Mouse (Mus musculus): ENCODE measurements around the gene Popdc3. TPM values are rescaled to one million over a fixed set of nuclear protein-coding genes. Genes with fewer than 3 reads are reported as not detected.

The Popdc3 gene
- total and polyA plus RNA-seq, 3 experiments, result not detected

GRCm38 (mm10) chr10:45216676-45217075 lies 38.8 kb downstream of the Popdc3 start:
- no peak for DNase-seq (ENCODE audit: low read depth, low spot score)
- no peaks in the 10 kb centered on the region for H3K9me3 ChIP-seq (replicated peaks; ENCODE audit: insufficient read depth, low read length)
- no peaks in the 10 kb centered on the region for H3K79me2 ChIP-seq (ENCODE audit: control insufficient read depth, insufficient read depth, low read length, poor library complexity)
- H3K27ac ChIP-seq (ENCODE audit: control insufficient read depth, low read depth, low read length), result no peak overlapping the region
- no peaks in the 10 kb centered on the region for H3K36me3 ChIP-seq (ENCODE audit: control insufficient read depth in 1 of 2, insufficient read depth in 2 of 2, low read length in 2 of 2)
- H3K4me1 ChIP-seq (ENCODE audit: control insufficient read depth in 1 of 2, insufficient read depth in 2 of 2, low read length in 2 of 2), result no peaks in the 10 kb centered on the region
- H3K4me3 ChIP-seq (ENCODE audit: control insufficient read depth in 1 of 2, insufficient read depth in 1 of 2, low read depth in 2 of 2, low read length in 2 of 2), result no peak overlapping the region
- H3K9ac ChIP-seq (ENCODE audit: control insufficient read depth, low read depth, low read length, poor library complexity, severe bottlenecking), result no peak overlapping the region
- TF ChIP-seq CTCF (IDR thresholded peaks at IDR 0.05 in 2 of 3, conservative IDR thresholded peaks at IDR 0.05 in 1 of 3; ENCODE audit: control insufficient read depth in 1 of 3, insufficient read depth in 1 of 3, low read depth in 2 of 3, low read length in 3 of 3, poor library complexity in 1 of 3, severe bottlenecking in 1 of 3) (no peak), GATA1 (IDR thresholded peaks at IDR 0.05; ENCODE audit: low read depth, low read length) (no peak), GABPA (IDR thresholded peaks at IDR 0.05; ENCODE audit: low read depth, low read length) (no peak), CHD1 (IDR thresholded peaks at IDR 0.05; ENCODE audit: low read depth, low read length) (no peak), JUND (IDR thresholded peaks at IDR 0.05; ENCODE audit: low read depth, low read length) (no peak), ZC3H11A (IDR thresholded peaks at IDR 0.05; ENCODE audit: low read depth, low read length) (no peak), ZNF384 (IDR thresholded peaks at IDR 0.05; ENCODE audit: low read depth, low read length) (no peak), MEF2A (IDR thresholded peaks at IDR 0.05; ENCODE audit: extremely low read depth, insufficient replicate concordance, low read depth, low read length, poor library complexity, severe bottlenecking) (no peak), TCF12 (IDR thresholded peaks at IDR 0.05; ENCODE audit: low read depth, low read length) (no peak), ELF1 (IDR thresholded peaks at IDR 0.05; ENCODE audit: low read depth, low read length) (no peak), HCFC1 (IDR thresholded peaks at IDR 0.05; ENCODE audit: low read depth, low read length) (no peak), TAL1 (IDR thresholded peaks at IDR 0.05; ENCODE audit: low read length) (no peak), POLR2AphosphoS5 (IDR thresholded peaks at IDR 0.05; ENCODE audit: borderline replicate concordance, low read depth, low read length) (no peak), MYC (IDR thresholded peaks at IDR 0.05; ENCODE audit: low read depth, low read length) (no peak), MAX (IDR thresholded peaks at IDR 0.05; ENCODE audit: low read length) (no peak), CHD2 (IDR thresholded peaks at IDR 0.05; ENCODE audit: low read length) (no peak), SIN3A (IDR thresholded peaks at IDR 0.05; ENCODE audit: low read length) (no peak), ZMIZ1 (IDR thresholded peaks at IDR 0.05; ENCODE audit: low read depth, low read length) (no peak), TBP (IDR thresholded peaks at IDR 0.05; ENCODE audit: low read depth, low read length) (no peak), MAZ (IDR thresholded peaks at IDR 0.05; ENCODE audit: low read depth, low read length) (no peak)
- H3K27me3 ChIP-seq (ENCODE audit: control insufficient read depth in 1 of 2, insufficient read depth in 2 of 2, low read length in 2 of 2), result no peaks in the 10 kb centered on the region

- no peak overlapping the region for H3K9ac ChIP-seq (ENCODE audit: control insufficient read depth, low read depth, low read length, poor library complexity, severe bottlenecking)
- no peak for TF ChIP-seq NELFE (IDR thresholded peaks at IDR 0.05; ENCODE audit: low read depth, low read length)
- no peak for TF ChIP-seq JUND (IDR thresholded peaks at IDR 0.05; ENCODE audit: low read depth, low read length)
- no peak for TF ChIP-seq BHLHE40 (IDR thresholded peaks at IDR 0.05; ENCODE audit: borderline replicate concordance, low read depth, low read length)
- TF ChIP-seq TAL1 (IDR thresholded peaks at IDR 0.05; ENCODE audit: low read length), result no peak
- TF ChIP-seq CTCF (IDR thresholded peaks at IDR 0.05 in 2 of 3, conservative IDR thresholded peaks at IDR 0.05 in 1 of 3; ENCODE audit: control insufficient read depth in 1 of 3, insufficient read depth in 1 of 3, low read depth in 2 of 3, low read length in 3 of 3, poor library complexity in 1 of 3, severe bottlenecking in 1 of 3), result no peak
- TF ChIP-seq ZMIZ1 (IDR thresholded peaks at IDR 0.05; ENCODE audit: low read depth, low read length), result no peak
- no peak for TF ChIP-seq ZNF384 (IDR thresholded peaks at IDR 0.05; ENCODE audit: low read depth, low read length)
- TF ChIP-seq EP300 (IDR thresholded peaks at IDR 0.05; ENCODE audit: low read depth in 1 of 2, low read length in 2 of 2), result no peak
- no peak for TF ChIP-seq TCF12 (IDR thresholded peaks at IDR 0.05; ENCODE audit: low read depth, low read length)
- no peak for TF ChIP-seq ZC3H11A (IDR thresholded peaks at IDR 0.05; ENCODE audit: low read depth, low read length)
Measured at GRCm38 (mm10) chr10:45229954-45230353, 52.1 kb downstream of the Popdc3 start.

More at GRCm38 (mm10) chr10:45229954-45230353, 52.1 kb downstream of the Popdc3 start:
- Histone ChIP-seq H3K4me3 (ENCODE audit: control insufficient read depth in 1 of 2, insufficient read depth in 1 of 2, low read depth in 2 of 2, low read length in 2 of 2) (no peak overlapping the region), H3K4me1 (ENCODE audit: control insufficient read depth in 1 of 2, insufficient read depth in 2 of 2, low read length in 2 of 2) (no peaks in the 10 kb centered on the region), H3K36me3 (ENCODE audit: control insufficient read depth in 1 of 2, insufficient read depth in 2 of 2, low read length in 2 of 2) (no peaks in the 10 kb centered on the region), H3K27me3 (ENCODE audit: control insufficient read depth in 1 of 2, insufficient read depth in 2 of 2, low read length in 2 of 2) (peaks cover 0 to 4% of the 10 kb centered on the region in 2 experiments; a peak in 1 of 4 replicates), H3K9me3 (replicated peaks; ENCODE audit: insufficient read depth, low read length) (no peaks in the 10 kb centered on the region), H3K79me2 (ENCODE audit: control insufficient read depth, insufficient read depth, low read length, poor library complexity) (no peaks in the 10 kb centered on the region), H3K27ac (ENCODE audit: control insufficient read depth, low read depth, low read length) (no peak overlapping the region)
- no peak for DNase-seq (ENCODE audit: low read depth, low spot score)

Measured in MEL (cell line).